Mouse (Mus musculus) c-Kit-negative CD71-positive TER-119-positive erythroid progenitor cells, embryonic 14.5 days (primary cell): ENCODE data around the gene Plxnb1.

Experiments used
- DNase-seq: peaks from one replicate; pipeline ENCODE4 v3.0.0-alpha.2; 2013; ENCODE audit warnings: low read depth, low spot score

Gene Plxnb1

DNA sequence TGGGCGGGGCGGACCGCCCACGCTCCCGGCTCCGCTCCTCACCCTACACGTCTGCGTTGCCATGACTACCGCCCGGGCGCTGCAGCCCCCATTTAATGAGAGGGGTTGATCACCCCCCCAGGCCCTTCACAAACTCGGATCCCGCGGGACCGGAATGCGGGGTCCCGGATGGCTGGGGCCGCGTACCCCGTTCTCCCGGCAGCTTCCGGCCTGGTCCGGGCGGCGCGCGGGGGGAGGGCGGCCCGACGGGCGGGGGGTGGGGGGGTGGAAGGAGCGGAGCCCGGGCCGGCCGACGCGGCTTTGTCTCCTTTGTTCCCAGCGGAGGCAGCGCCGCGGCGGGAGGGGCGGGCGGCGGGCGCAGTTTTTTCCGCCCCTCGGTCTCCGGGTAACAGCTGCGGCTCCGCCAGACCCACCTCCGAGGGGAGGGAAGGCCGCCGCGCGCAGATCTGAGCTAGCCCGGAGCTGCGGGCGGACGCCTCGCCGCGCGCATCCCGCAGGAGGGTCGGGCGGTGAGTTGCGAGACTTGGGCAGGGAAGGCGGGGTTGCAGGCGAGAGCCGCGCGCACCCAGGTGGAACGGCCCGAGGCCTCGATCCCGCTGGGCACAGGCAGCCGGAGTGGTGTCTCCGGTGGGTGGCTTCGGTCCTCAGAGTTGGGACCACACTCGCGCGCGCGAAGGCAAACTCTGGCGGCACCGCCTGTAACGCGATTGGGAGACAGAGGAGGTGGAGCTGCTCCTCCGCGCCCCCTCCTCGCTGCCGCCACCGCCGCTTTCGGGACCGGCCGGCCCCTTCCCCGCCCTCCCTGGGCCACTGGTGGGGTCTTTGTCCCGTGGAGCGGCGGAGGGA lies at the start of gene Plxnb1:
Plxnb1 (plus strand) TSS at position 253 of the 846 bp plus-strand sequence.
- DNase-seq = no peak

DNA sequence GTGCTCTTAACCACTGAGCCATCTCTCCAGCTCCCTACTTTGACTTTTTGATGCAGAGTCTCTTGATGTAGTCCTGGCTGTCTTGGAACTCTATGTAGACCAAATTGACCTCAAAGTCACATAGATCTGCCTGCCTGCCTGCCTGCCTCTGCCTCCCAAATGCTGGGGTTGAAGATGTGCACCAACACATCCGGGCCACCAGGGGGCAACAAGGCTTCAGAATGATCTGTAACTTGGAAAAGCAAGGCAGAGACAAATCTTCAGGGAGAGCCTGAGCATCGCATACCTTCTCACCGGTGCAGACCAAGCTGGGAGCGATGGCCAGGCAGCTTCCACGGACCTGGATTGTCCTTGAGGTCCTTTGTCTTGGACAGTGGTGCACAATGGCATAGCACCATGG lies 48.9 kb upstream of the Plxnb1 start:
- peak; percentile 15 for DNase-seq

DNA sequence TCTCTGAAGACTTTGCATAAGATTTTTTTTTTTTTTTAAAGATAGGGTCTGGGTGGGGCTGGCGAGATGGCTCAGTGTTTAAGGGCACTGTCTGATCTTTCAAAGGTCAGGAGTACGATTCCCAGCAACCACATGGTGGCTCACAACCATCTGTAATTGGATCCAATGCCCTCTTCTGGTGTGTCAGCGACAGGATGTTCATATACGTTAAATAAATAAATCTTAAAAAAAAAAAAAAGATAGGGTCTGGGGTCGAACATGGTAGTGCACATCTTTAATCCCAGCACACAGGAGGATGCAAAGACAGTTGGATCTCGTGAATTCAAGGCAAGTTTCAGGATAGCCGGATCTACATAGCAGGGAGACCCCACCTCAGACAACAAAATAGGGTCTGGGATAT lies 45.9 kb upstream of the Plxnb1 start:
- no peak for DNase-seq

DNA sequence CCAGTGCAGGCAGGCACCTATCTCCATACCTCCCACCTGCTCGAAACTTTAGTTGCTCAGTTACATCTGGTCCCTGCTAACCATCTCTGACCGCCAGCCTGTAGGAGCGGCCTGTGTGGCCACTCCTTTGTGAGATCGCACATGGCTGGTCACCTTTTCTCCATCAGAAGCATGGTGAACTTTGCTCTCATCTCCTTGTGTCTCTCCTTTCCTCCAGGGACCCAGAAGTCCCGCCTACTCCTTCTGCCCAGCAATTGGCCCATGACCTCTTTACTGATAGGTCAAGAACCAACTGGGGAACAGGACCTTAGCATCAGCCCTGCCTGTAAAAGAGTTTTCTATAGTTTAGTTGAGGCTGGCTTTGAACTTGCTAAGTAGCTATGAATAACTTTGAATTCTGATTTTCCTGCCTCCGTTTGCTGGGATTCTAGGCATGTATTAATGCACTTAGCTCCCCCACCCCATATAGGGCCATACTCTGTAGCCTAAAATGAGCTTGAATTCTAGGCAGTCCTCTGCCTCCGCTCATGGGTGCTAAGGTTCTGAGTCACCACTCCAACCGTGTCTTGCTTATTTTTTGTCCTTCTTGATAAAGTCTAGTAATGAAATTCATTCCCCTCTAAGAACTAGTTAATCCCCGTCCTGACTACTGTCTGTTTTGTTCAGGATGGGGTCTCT lies 45.1 kb upstream of the Plxnb1 start:
- DNase-seq = no peak

DNA sequence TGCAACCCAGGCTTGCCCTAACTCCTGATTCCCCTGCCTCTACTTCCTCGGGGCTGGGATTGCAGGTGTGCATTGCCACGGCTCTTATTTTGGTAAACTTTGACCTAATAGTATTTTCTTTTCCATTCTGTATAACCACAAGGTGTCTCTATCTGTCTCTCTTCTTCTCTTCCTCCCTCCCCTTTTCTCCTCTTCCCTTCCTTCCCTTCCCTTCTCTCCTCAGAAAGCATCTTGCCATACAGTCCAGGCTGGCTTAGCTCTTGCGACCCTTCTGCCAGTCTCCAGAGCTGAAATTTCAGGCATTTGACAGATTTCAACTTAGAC lies 44.6 kb upstream of the Plxnb1 start:
- DNase-seq = no peak

DNA sequence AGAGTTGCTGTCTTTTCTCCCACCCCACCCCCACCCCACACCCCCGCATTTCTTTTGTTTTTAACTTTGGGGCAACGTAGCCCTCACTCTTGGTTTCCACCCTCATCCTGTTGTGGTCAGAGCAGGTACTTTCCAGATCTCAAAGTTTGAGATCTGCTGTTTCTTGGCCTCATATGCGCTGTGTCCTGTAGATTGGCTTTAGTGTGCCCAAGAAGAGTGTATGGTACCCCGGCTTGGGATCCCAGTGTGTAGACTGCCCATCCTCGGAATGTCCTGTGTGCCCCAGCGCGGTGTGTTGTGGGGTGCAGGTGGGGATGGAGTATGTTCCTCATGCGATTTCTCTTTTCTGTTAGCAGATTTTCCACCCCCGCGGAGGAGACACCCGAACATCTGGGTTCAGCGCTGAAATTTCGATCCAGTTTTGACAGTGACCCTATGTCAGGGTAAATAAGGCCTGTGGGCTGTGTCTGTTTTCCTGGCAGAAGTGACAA lies 44.1 kb upstream of the Plxnb1 start:
- no peak for DNase-seq

DNA sequence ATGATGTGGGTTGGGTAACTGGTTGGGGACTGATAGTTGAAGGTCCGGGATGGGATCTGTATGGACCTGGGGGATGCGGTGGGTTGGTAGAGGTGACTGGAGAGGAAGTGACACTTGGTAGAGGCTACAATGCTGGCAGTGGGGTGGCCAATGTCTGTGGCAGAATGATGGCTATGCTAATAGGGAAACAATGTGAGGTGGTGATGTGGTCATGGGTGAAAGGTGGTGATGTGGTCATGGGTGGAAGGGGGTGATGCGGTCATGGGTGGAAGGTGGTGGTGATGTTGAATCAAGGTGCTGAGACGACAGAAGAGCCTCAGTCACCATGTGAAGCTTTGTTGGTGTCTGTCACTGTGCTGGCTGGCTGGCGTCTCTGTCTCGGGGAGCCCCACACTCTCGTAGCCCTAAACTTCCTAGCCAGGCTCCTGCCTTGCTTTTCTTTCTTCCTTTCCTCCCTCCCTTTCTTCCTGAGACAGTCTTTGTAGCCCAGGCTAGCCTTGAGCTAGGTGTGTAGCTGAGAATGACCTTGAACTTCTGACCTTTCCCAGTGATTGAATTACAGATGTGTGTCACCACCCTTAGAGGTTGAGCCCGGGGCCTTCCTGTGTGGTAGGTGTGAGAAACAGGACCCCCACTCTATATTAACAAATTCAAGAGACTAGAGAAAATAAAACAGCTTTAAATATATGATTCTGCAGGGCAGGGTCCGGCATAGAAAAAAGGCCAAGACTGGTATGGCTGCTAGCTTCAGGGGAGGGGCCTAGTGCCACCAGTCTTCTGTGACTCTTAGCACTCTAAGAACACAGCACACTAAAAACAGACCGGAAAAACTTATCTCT lies 43.3 kb upstream of the Plxnb1 start:
- no peak for DNase-seq

DNA sequence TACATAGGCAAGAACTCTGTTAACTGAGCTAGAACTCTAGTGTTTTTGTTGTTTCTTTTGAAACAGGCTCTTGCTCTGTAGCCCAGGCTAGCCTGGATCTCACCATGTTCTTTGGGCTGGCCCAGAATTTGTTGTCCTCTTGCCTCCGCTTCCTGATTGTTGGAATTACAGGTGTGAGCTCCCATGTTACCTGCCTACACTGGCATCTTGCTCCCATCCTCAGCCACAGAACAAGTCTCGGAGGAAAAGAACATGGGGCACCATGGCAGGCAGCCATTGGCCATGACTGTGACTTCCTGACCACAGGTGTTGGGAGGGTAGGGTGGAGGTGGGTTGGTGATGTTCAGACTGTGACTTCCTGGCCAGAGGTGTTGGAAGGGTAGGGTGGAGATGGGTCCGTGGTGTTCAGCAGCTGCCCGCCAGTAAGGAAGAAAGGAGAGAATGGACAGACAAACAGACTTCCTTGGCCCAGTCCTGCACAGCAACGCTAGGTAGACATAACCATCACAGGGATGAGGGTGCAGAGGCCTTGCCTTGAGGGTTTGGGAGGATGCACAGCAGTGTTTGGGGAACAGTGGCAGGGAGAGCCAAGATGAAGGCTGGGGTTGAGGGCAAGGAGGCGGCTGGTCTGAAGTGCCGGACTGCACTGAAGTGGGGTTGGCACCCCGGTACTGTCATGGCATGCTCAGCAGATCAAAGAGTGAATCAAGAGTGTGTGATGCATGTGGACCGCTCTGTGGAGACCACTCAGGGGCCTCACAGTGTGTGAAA lies 42.5 kb upstream of the Plxnb1 start:
- no peak for DNase-seq

DNA sequence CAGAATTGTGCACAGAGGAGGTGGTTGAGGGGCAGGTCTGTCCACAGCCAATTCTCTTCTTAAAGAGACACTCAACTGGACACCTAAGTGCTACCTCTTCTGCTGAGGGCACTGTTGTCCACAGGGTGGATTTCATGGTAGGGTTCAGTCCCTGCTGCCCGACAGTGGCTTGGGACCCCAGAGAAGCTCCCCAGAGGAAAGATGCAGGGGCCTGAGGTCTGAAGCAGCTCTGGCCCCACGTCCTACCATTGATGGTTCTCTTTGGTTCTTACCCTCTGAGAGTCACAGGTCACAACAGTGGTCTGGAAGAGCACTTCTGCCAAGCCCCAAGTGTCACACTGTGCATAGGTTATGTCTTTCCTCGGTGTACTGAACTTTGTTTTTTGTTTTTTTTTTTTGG lies 41.8 kb upstream of the Plxnb1 start:
- DNase-seq = no peak

DNA sequence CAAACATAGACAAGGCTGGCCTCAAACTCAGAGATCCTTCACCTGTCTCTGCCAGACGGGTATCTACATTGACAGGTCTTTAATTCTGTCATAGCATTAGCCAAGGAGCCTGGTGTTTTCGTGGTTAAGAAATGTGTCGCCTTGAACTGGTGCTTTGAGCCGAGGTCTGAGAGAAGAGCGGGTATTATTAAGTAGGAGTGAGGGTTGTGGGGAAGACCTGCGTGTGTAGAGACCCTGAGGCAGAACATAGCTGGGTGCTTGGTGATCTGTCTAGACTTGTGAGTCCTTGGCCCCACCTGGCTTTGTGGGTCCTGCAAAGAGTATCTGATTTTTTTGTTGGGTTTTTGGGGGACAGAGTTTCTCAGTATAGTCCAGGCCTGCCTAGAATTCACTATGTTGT lies 41.3 kb upstream of the Plxnb1 start:
- no peak for DNase-seq

DNA sequence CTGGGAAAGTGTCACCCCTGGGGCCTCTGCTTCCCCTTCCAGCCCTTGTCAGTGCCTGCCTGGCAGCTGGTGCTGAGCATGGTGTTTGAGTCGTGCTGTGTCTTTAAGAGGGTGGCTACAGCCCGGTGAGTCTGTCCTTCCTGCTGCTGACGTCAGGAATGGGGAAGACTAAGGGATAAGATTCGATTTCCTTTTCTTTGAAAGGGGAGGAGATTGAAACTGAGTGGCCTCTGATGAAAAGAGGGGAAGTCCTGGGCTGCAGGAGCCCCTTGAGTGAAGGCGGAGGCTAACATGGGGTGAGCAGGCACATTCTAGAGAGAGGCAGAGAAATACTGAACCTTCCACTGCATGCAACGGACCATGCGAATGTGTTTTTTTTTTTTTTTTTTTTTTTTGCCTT lies 40.5 kb upstream of the Plxnb1 start:
- no peak for DNase-seq

DNA sequence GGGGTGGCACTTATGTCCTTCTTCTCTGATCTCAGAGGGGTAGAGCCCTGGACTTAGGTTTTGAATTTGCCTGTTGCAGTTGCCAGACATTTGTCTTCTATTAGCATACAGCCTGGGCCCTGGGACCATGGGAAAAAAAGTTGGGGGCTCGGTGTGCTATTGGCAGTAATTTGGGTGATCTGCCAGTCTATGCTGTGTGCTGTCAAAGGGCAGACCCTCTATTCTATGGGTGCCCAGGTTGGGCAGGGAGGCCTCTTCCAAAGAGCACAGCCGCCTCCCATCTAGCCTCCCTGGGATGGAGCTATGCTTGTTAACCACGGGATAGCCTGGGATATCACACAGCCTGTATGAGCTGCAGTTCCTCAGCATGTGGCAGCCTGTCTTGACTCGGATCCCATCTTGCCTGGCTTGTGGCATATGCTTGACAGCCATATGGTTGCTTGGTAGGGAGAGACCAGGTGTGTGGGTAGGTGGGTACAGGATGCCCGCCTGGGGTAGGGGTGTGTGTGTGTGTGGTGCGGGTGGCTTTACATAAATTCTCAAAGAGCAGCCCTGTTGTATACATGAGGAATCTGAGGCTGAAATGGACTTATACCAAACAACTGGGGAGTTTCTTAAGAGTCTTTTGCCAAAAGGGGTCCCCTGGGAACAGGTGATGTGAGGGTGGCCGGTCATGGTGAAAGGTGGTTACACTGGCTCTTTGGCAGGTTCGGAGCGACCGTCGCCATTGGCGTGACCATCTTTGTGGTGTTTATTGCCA lies 39.7 kb upstream of the Plxnb1 start:
- no peak for DNase-seq

DNA sequence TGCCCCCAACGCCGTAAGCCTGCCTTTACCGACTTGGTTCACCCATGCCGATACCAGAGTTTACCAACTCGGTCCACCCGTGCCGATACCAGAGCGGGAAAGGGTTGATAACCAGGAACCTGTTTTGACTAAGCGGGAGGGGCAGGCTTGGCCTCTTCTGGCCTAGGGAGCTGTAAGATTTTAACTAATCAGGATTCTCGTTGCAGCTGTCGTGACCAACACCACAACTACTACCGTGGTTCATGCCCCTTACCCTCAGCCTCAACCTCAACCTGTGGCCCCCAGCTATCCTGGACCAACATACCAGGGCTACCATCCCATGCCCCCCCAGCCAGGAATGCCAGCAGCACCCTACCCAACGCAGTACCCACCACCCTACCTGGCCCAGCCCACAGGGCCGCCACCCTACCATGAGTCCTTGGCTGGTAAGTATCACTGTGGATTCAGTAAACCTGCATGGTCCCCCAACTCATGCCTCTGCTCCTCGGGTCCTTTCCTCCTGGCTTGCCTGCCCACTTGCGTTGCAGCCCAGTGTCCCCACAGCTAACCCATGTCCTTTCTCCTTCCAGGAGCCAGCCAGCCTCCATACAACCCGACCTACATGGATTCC lies 39.0 kb upstream of the Plxnb1 start:
- no peak for DNase-seq

DNA sequence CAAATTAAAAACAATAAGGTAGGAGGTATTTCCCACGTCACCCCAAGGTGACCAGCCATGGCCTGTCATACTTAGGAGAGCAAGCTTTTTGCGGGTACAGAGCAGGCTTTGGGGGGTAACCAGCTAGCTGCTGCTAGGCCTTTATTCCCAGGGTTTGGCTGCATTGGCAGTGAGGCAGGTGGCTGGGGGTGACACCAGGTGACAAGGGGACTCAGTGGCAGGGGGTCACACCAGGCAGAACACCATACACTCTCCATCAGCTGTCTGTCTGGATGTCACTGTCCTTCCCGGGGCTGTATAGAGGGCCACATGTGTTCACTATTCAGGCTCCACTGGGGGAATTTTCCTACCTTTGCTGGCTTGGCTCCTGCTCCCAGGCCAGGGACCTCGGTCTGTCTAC lies 38.3 kb upstream of the Plxnb1 start:
- no peak for DNase-seq

DNA sequence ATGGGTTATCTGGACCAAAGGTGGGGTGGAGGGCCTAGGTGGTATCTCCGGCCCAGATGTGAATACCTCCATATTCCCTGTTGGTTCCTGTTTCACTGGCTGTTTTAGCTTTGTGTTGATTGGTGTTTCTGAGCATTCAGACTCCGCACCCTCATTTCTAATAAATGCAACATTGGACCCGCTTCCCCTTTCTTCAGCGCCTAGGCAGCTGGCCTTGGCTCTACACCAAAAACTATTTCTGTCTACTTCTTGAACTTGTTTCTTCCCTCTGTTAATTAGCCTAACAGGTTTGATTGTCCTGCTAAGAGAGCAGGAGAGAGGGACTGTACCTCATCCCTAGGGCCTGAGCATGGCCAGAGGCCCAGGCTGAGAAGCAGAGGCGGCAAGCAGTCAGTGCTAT lies 37.6 kb upstream of the Plxnb1 start:
- DNase-seq = no peak

DNA sequence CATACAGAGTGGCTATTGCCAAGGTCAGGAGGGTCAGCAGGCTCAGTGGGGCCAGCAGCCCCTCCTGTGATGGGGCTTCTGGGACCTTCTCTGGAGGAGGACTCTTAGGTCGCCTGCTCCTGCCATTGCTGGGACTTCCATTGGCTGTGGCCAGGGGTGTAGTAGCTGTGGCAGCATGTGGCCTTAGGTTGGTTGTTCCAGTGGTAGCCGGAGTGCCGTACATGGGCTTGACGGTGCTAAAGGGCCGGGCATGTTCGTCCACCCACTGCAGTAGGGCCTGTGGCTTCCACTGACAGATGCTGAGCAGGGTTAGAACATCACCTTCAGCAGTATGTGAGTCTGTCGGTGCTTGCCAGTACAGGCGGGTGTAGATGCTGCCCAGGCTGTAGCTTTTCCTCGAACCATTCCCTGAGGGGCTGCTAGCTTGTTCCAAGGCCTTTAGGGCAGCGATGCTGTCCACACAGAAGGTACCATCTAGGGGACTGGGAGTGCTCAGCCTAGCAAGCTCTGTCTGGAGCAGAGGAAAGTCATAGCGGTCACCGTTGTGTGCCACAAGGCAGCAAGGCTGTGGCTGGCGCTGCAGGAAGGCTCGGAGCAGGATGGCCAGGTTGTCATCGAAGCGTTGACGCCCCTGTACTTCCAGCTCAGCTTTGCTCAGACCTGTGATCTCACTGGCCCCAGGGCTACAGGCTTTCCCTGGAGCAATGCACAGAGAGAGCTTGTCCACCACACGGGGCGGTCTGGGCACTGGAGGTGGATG lies 37.0 kb upstream of the Plxnb1 start:
- DNase-seq = no peak

DNA sequence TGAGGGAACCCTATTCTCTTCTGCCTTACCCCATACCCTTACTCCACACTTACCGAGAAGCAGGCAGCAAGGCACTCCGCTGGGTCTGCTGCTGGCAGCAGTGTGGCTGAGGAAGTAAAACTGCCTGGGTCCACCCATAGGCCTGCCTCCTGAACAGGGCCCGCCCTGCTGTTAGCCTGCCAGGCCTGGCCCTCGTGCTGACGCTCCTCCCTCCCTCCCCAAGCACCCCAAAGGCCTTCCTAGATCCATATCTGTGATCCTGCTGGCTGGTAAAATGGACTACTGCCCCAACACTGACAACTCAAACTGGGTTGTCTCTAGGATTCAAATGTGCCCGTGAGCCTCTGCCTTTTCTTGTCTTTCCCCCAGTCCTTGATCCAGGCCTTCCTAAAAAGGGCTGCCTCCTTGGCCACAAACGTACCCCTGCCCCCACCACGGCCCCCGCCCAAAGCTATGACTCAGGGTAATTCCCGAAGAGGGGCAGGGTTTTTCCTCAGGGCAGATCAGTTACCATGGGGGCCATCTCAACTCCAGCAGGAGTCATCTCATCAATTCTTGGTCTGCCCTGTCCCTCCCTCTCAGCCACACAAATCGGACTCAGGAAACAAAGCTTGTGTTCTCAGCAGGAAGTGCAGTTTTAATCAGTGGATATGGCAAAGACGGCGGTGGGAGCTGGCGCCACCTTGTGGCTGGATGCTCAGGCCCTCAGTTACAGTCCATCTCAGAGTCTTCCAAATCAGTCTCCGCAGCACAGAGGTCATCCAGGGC lies 35.9 kb upstream of the Plxnb1 start, which contains the start of gene Trex1:
Trex1 (minus strand) TSS at position 599 of the 768 bp plus-strand sequence.
- peak; percentile 72 for DNase-seq

DNA sequence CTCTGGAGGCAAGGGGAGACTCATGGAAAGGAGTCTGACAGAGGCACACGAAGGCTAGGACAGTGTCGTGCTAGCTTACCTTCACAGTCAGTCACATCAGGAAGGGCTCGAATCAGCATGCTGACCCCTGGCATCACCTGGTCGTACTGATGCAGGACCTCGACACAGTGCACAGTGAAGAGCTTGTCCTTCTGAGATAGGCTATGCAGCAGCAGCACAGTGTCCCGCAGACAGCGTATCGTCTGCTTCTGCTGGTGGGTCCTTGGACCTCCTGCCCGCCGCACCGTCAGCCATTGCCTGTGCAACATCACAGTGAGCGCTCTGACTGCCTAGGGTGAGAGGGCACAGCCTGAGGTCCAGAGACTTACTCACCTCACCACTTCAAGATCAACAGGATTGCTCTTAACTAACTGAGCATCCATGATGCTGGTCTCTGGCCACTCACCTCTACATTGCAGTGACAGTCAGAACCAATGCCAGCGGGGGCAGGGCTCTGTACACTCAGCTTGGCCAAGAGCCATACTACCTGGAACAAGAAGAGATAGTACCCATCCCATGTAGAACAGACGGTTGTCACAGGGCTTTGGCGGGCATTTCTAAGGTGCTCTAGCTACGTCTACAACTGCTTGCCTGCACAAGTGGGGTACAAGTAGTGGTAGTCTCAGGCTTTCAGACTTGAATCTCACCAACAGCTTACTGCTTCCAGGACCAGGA lies 34.8 kb upstream of the Plxnb1 start:
- no peak for DNase-seq
